Mouse (Mus musculus) ES-Bruce4 (cell line): ENCODE measurements at regions not wholly inside any gene's neighbourhood (a gene's known extent, or its start where the extent isn't known, plus 50 kb on each side); places are given as distances from the start of the nearest gene placed in this dataset.

ENCODE experiments used
- H3K27ac ChIP-seq: 2 replicates; pipeline ENCODE4 v1.5.1; 2012; ENCODE audit warnings: low read length, inconsistent platforms; ENCODE audit not compliant: insufficient read depth
- H3K27me3 ChIP-seq: 2 replicates; pipeline ENCODE4 v1.6.1; 2012; ENCODE audit warnings: mild to moderate bottlenecking, low read length, inconsistent platforms; ENCODE audit not compliant: control insufficient read depth, poor library complexity, insufficient read depth, severe bottlenecking
- H3K36me3 ChIP-seq: 2 replicates; pipeline ENCODE4 v1.6.1; 2012; ENCODE audit warnings: inconsistent platforms, mild to moderate bottlenecking, low read length, moderate library complexity; ENCODE audit not compliant: control insufficient read depth, poor library complexity, insufficient read depth, severe bottlenecking
- H3K4me1 ChIP-seq: one replicate; pipeline ENCODE4 v1.8.1; 2011; ENCODE audit warnings: low read length; ENCODE audit not compliant: control insufficient read depth, insufficient read depth
- H3K4me3 ChIP-seq: 2 replicates; pipeline ENCODE4 v1.5.1; 2011; ENCODE audit warnings: low read depth, mild to moderate bottlenecking, low read length
- H3K9ac ChIP-seq: 2 replicates; pipeline ENCODE4 v1.6.1; 2012; ENCODE audit warnings: low read depth, mild to moderate bottlenecking, inconsistent platforms; ENCODE audit not compliant: poor library complexity, severe bottlenecking
- H3K9me3 ChIP-seq: replicated peaks from 2 replicates; pipeline ENCODE4 v1.6.1; 2012; ENCODE audit warnings: mild to moderate bottlenecking, low read length, inconsistent platforms; ENCODE audit not compliant: control insufficient read depth, poor library complexity, insufficient read depth, severe bottlenecking
- CTCF ChIP-seq: IDR thresholded peaks from one replicate; pipeline ENCODE4 v1.8.1; 2011; ENCODE audit warnings: low read depth, low read length
- EP300 ChIP-seq: IDR thresholded peaks from 2 replicates; pipeline ENCODE4 v1.6.1; 2011; ENCODE audit warnings: low read depth, low read length; ENCODE audit not compliant: insufficient read depth
- POLR2A ChIP-seq: IDR thresholded peaks from one replicate; pipeline ENCODE4 v1.8.1; 2011; ENCODE audit warnings: low read length; ENCODE audit not compliant: insufficient read depth

DNA sequence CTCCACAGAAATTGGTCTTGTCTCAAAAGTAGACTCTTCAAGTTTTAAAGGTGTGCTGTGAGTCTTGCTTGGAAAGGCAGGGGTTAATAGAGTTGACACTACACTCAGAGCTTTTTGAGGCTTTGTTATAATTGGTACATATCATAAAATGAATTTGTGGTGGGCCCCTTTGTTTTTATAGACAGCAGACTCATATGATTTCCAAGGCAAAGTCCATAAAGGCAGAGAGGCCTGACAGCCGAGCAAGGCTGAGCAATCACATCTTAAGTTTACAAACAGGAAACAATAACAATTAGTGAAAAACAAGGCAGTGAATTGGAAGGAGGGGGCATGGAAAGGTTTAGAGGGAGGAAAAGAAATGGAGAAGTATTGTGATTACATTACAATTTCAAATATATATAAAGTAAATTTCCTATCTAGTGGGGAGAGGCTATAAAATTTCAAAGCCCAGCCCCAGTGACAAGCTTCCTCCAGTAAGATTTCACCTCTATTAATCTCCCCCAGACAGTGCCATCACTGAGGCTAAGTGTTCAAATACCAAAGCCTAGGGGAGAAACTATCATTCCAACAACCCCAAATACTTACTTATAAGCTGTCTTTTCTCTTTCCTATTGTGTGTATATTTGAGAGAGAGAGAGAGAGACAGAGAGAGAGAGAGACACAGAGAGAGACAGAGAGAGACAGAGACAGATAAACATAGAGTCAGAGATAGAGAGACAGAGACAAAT lies 91.3 kb downstream of the Rab11fip2 start:
- H3K9ac ChIP-seq: no peak overlapping the region
- no peak overlapping the region for H3K4me3 ChIP-seq
- no peak for TF ChIP-seq POLR2A
- no peak for TF ChIP-seq CTCF
- no peak for TF ChIP-seq EP300
- H3K9me3 ChIP-seq: no peaks in the 10 kb centered on the region
- no peaks in the 10 kb centered on the region for H3K36me3 ChIP-seq
- H3K27ac ChIP-seq: no peak overlapping the region
- no peaks in the 10 kb centered on the region for H3K4me1 ChIP-seq
- no peaks in the 10 kb centered on the region; the same call in 1 of the 2 replicates for H3K27me3 ChIP-seq
